Mouse (Mus musculus): ENCODE results near the gene Cyp11a1. TPM values are rescaled to one million over a fixed set of nuclear protein-coding genes. Genes with fewer than 3 reads are reported as not detected.
A peak's percentile ranks its signal among the peaks of the same experiment; 100 is the strongest.

The Cyp11a1 gene
- polyA plus RNA-seq (2017; shearing (Covaris generic)), result not detected

- no peak for ATAC-seq
These were observed at the start of gene Cyp11a1 for GRCm38 (mm10) chr9:58005753-58006461. Cyp11a1 (plus strand) TSS chr9:58006411.

GRCm38 (mm10) chr9:57956838-57957236, 49.4 kb upstream of the Cyp11a1 start:
- ATAC-seq, result peak; percentile 66

GRCm38 (mm10) chr9:57958615-57959014, 47.6 kb upstream of the Cyp11a1 start:
- ATAC-seq, result no peak

- no peak for ATAC-seq
These were observed 46.8 kb upstream of the Cyp11a1 start for GRCm38 (mm10) chr9:57959399-57959798.

GRCm38 (mm10) chr9:57959886-57960866, 46.0 kb upstream of the Cyp11a1 start:
- no peak for ATAC-seq

GRCm38 (mm10) chr9:57961226-57961625, 45.0 kb upstream of the Cyp11a1 start:
- no peak for ATAC-seq

GRCm38 (mm10) chr9:57961863-57962778, 44.1 kb upstream of the Cyp11a1 start:
- ATAC-seq, result no peak

GRCm38 (mm10) chr9:57963249-57963997, 42.8 kb upstream of the Cyp11a1 start:
- ATAC-seq, result no peak

GRCm38 (mm10) chr9:57963998-57964395, 42.2 kb upstream of the Cyp11a1 start:
- no peak for ATAC-seq

- no peak for ATAC-seq
These were observed 41.5 kb upstream of the Cyp11a1 start for GRCm38 (mm10) chr9:57964528-57965250.

GRCm38 (mm10) chr9:57965281-57966185, 40.7 kb upstream of the Cyp11a1 start:
- ATAC-seq, result no peak

- no peak for ATAC-seq
These were observed 38.8 kb upstream of the Cyp11a1 start for GRCm38 (mm10) chr9:57967237-57967960.

GRCm38 (mm10) chr9:57968166-57968771, 37.9 kb upstream of the Cyp11a1 start:
- peak; percentile 45 for ATAC-seq

GRCm38 (mm10) chr9:57968783-57969542, 37.2 kb upstream of the Cyp11a1 start:
- ATAC-seq, result no peak

GRCm38 (mm10) chr9:57969736-57970495, 36.3 kb upstream of the Cyp11a1 start:
- ATAC-seq, result no peak

GRCm38 (mm10) chr9:57971413-57971812, 34.8 kb upstream of the Cyp11a1 start:
- no peak for ATAC-seq

- ATAC-seq, result peak; percentile 55
These were observed 34.0 kb upstream of the Cyp11a1 start for GRCm38 (mm10) chr9:57972141-57972591.

All from activated CD4-positive, CD25-positive, alpha-beta regulatory T cell, adult 4 months (primary cell).